Mouse (Mus musculus) cerebellum, adult 2 months (tissue): Measurements from ENCODE around the gene Dock9.

ENCODE experiments used
- CTCF ChIP-seq: fragments of 200-500 bp; IDR thresholded peaks from 2 replicates; pipeline ENCODE4 v1.5.1; 2011; ENCODE audit warnings: low read depth, mild to moderate bottlenecking, control low read depth, low read length, moderate library complexity, borderline replicate concordance; ENCODE audit not compliant: insufficient read depth
- POLR2A ChIP-seq: fragments of 200-500 bp; IDR thresholded peaks from 2 replicates; pipeline ENCODE4 v1.6.1; 2011; ENCODE audit warnings: low read length, control low read depth, borderline replicate concordance; ENCODE audit not compliant: insufficient read depth

- no peak for TF ChIP-seq CTCF
- no peak for TF ChIP-seq POLR2A
Measured at GRCm38 (mm10) chr14:121634093-121634735, 163.4 kb downstream of the Dock9 start.
